ENCODE assay signal across 8 mouse cellular contexts in genomic region chr7:144914296-144914947, GRCm38 (mm10). TPM values are rescaled to one million over a fixed set of nuclear protein-coding genes. Genes with fewer than 3 reads are reported as not detected.
DNase-seq lines count a peak whose midpoint lies in the region; ATAC-seq and TF ChIP-seq lines count a peak whose summit lies in the region.

No protein-coding gene starts in this region.

- peak overlapping the region; percentile 91 for H3K4me2 ChIP-seq in lung, embryonic 14.5 days
- peak overlapping the region; percentile 90 for H3K4me2 ChIP-seq in midbrain, embryonic 15.5 days

- H3K9ac ChIP-seq in lung, embryonic 14.5 days = peak overlapping the region; percentile 80
- H3K9ac ChIP-seq in midbrain, embryonic 15.5 days = peak overlapping the region; percentile 90

- 7% methylated on average over 17 of the region's 17 CpGs for WGBS in lung, embryonic 14.5 days
- 6% methylated on average over 17 of the region's 17 CpGs for WGBS in midbrain, embryonic 15.5 days

- no peaks in the 10 kb centered on the region for H3K9me3 ChIP-seq in lung, embryonic 14.5 days (ENCODE audit: low read depth, low read length)
- H3K9me3 ChIP-seq in midbrain, embryonic 15.5 days = no peaks in the 10 kb centered on the region

- no peaks in the 10 kb centered on the region for H3K4me1 ChIP-seq in lung, embryonic 14.5 days (ENCODE audit: insufficient read depth)
- H3K4me1 ChIP-seq in midbrain, embryonic 15.5 days = peaks cover 15% of the 10 kb centered on the region

- peak overlapping the region; percentile 9; the same call in 1 of the 2 replicates for H3K27ac ChIP-seq in lung, embryonic 14.5 days (ENCODE audit: low read depth)
- peak overlapping the region; percentile 87 for H3K27ac ChIP-seq in midbrain, embryonic 15.5 days

- peaks cover 12% of the 10 kb centered on the region; the same call in 1 of the 2 replicates for H3K36me3 ChIP-seq in lung, embryonic 14.5 days (ENCODE audit: insufficient read depth)
- 0 out of 2 replicates have a peak, but pooled peaks cover 3% of the 10 kb centered on the region for H3K36me3 ChIP-seq in midbrain, embryonic 15.5 days (replicated peaks)

- H3K4me3 ChIP-seq in lung, embryonic 14.5 days (ENCODE audit: low read depth, low read length) = peak overlapping the region; percentile 87
- H3K4me3 ChIP-seq in midbrain, embryonic 15.5 days = peak overlapping the region; percentile 95

- peak; percentile 42 for DNase-seq in lung, embryonic 14.5 days
- no peak for DNase-seq in lung, postnatal 14 days
- peak; percentile 90 for DNase-seq in brain, adult 2 months (ENCODE audit: low read depth, low spot score)
- DNase-seq in left cerebral cortex, adult 9 months (ENCODE audit: low spot score in 2 of 2) = peak; percentile 59 to 91
- no peak for DNase-seq in adrenal gland, postnatal 25 days
- DNase-seq in spleen, adult 18-20 months = no peak

- peak; percentile 93 for ATAC-seq in lung, embryonic 14.5 days (ENCODE audit: insufficient read depth)
- peak; percentile 87 for ATAC-seq in granulocyte monocyte progenitor cell, adult 5-6 weeks (replicated peaks; ENCODE audit: poor library complexity, severe bottlenecking)
- peak; percentile 93 for ATAC-seq in midbrain, embryonic 15.5 days (replicated peaks)

- peak; percentile 36 for TF ChIP-seq CTCF in lung, embryonic 14.5 days (IDR thresholded peaks at IDR 0.05; ENCODE audit: low read depth)

- no peaks in the 10 kb centered on the region for H3K27me3 ChIP-seq in lung, embryonic 14.5 days (ENCODE audit: insufficient read depth, low read length)
- no peaks in the 10 kb centered on the region for H3K27me3 ChIP-seq in midbrain, embryonic 15.5 days (replicated peaks)

RNA-seq across cellular contexts. Expression of gene LTO1, which starts 0.5 kb away (rescaled TPM):
- polyA plus RNA-seq in lung, embryonic 14.5 days (2014; fragmentation: Nextera tagmentation; extraction: Ambion mirVana) = 22.1 and 22.3 TPM in 2 replicates
- total RNA-seq in granulocyte monocyte progenitor cell, adult 5-6 weeks (2014; fragmentation: Nextera tagmentation) = 13.3 and 20.9 TPM in 2 replicates
- total RNA-seq in granulocyte monocyte progenitor cell, adult 5-6 weeks (2017) = 16.6 and 20.8 TPM in 2 replicates
- polyA plus RNA-seq in midbrain, embryonic 15.5 days (2015; fragmentation: Nextera tagmentation; extraction: Ambion mirVana) = 32.2 and 33.6 TPM in 2 replicates
- total RNA-seq in adrenal gland, postnatal 25 days (2021) = 18.7 and 27.1 TPM in 2 replicates

RNA-seq across cellular contexts. Expression of gene Fgf15, which starts 18.1 kb away (rescaled TPM):
- polyA plus RNA-seq in lung, embryonic 14.5 days (2014; fragmentation: Nextera tagmentation; extraction: Ambion mirVana) = not detected in 2 replicates
- total RNA-seq in granulocyte monocyte progenitor cell, adult 5-6 weeks (2014; fragmentation: Nextera tagmentation) = not detected in 2 replicates
- 0.09 TPM in 1 of 2 replicates, not detected in the other for total RNA-seq in granulocyte monocyte progenitor cell, adult 5-6 weeks (2017)
- polyA plus RNA-seq in midbrain, embryonic 15.5 days (2015; fragmentation: Nextera tagmentation; extraction: Ambion mirVana) = 26.7 and 26.8 TPM in 2 replicates
- total RNA-seq in adrenal gland, postnatal 25 days (2021) = not detected in 2 replicates

RNA-seq across cellular contexts. Expression of gene Ccnd1, which starts 25.3 kb away (rescaled TPM):
- polyA plus RNA-seq in lung, embryonic 14.5 days (2014; fragmentation: Nextera tagmentation; extraction: Ambion mirVana) = 148 and 154 TPM in 2 replicates
- total RNA-seq in granulocyte monocyte progenitor cell, adult 5-6 weeks (2014; fragmentation: Nextera tagmentation) = 6.0 and 10.6 TPM in 2 replicates
- 6.2 and 8.9 TPM in 2 replicates for total RNA-seq in granulocyte monocyte progenitor cell, adult 5-6 weeks (2017)
- polyA plus RNA-seq in midbrain, embryonic 15.5 days (2015; fragmentation: Nextera tagmentation; extraction: Ambion mirVana) = 39.4 and 40.8 TPM in 2 replicates
- 111 and 117 TPM in 2 replicates for total RNA-seq in adrenal gland, postnatal 25 days (2021)

Comparison
In these comparisons a context has a peak if more than half of its experiments do, and no peak if none do; other contexts are left out.
1. DNase-seq: peak in lung, embryonic 14.5 days (single experiment), brain, adult 2 months (single experiment) and left cerebral cortex, adult 9 months (2 of 2); none in lung, postnatal 14 days (single experiment), adrenal gland, postnatal 25 days (single experiment) and spleen, adult 18-20 months (0 of 2).
2. Peak in every context shown above with its lines, with median percentiles within 50 percentile points of each other: ATAC-seq.